In genomic region chr7:113279246-113279645, GRCm38 (mm10) we compare ENCODE assay signal across 31 mouse cellular contexts.
"Had no signal": no experiment of that assay in that cellular context is flagged by ENCODE, and none has a peak within 500 bp of the region (broad histone marks: within the 10 kb centered on the region; RNA-seq: fewer than 3 reads in every experiment).

No protein-coding gene starts in this region.

- H3K27ac ChIP-seq: limb, embryonic 10.5 days; limb, embryonic 12.5 days; limb, embryonic 13.5 days; limb, embryonic 15.5 days; liver, embryonic 12.5 days; liver, embryonic 13.5 days; liver, embryonic 14.5 days; liver, embryonic 15.5 days; lung, embryonic 15.5 days; macrophage; midbrain, embryonic 10.5 days; midbrain, embryonic 12.5 days; midbrain, embryonic 13.5 days; midbrain, embryonic 15.5 days had no signal

- H3K4me3 ChIP-seq: limb, embryonic 10.5 days; limb, embryonic 12.5 days; limb, embryonic 13.5 days; limb, embryonic 15.5 days; liver, embryonic 12.5 days; liver, embryonic 13.5 days; liver, embryonic 15.5 days; lung, embryonic 15.5 days; megakaryocyte, embryonic 14.5 days; midbrain, embryonic 10.5 days; midbrain, embryonic 12.5 days; midbrain, embryonic 13.5 days; midbrain, embryonic 15.5 days; myocyte had no signal

- ATAC-seq: liver, embryonic 12.5 days; liver, postnatal 0 days; lung, postnatal 0 days; midbrain, embryonic 13.5 days; midbrain, embryonic 15.5 days; midbrain, embryonic 16.5 days had no signal

- H3K27me3 ChIP-seq: limb, embryonic 12.5 days; limb, embryonic 13.5 days; limb, embryonic 15.5 days; liver, embryonic 12.5 days; liver, embryonic 13.5 days; liver, embryonic 15.5 days; lung, embryonic 15.5 days; midbrain, embryonic 12.5 days; midbrain, embryonic 13.5 days; midbrain, embryonic 15.5 days had no signal

- H3K9me3 ChIP-seq: limb, embryonic 10.5 days; limb, embryonic 12.5 days; limb, embryonic 13.5 days; limb, embryonic 15.5 days; liver, embryonic 12.5 days; liver, embryonic 13.5 days; liver, embryonic 15.5 days; lung, embryonic 15.5 days; megakaryocyte, embryonic 14.5 days; midbrain, embryonic 10.5 days; midbrain, embryonic 12.5 days; midbrain, embryonic 13.5 days; midbrain, embryonic 15.5 days had no signal

- H3K4me2 ChIP-seq: limb, embryonic 12.5 days; limb, embryonic 13.5 days; limb, embryonic 15.5 days; liver, embryonic 11.5 days; liver, embryonic 12.5 days; liver, embryonic 13.5 days; liver, embryonic 15.5 days; lung, embryonic 14.5 days; lung, embryonic 15.5 days; midbrain, embryonic 11.5 days; midbrain, embryonic 12.5 days; midbrain, embryonic 13.5 days; midbrain, embryonic 15.5 days had no signal

- H3K4me1 ChIP-seq: limb, embryonic 13.5 days; limb, embryonic 15.5 days; liver, embryonic 12.5 days; liver, embryonic 13.5 days; liver, embryonic 15.5 days; lung, embryonic 15.5 days; megakaryocyte, embryonic 14.5 days; midbrain, embryonic 10.5 days; midbrain, embryonic 12.5 days; midbrain, embryonic 13.5 days; midbrain, embryonic 15.5 days had no signal

- DNase-seq: left cerebral cortex, postnatal 4 days; liver; liver, embryonic 13.5 days; liver, postnatal 0 days; lung, adult 18-20 months; lung, adult 2 months; lung, embryonic 14.5 days; lung, postnatal 10 days; lung, postnatal 14 days; lung, postnatal 36 days; lung, postnatal 4 days; midbrain, embryonic 14.5 days had no signal

- H3K36me3 ChIP-seq: limb, embryonic 10.5 days; liver, embryonic 12.5 days; liver, embryonic 13.5 days; lung, embryonic 15.5 days; midbrain, embryonic 10.5 days; midbrain, embryonic 12.5 days had no signal

- H3K9ac ChIP-seq: limb, embryonic 12.5 days; limb, embryonic 13.5 days; limb, embryonic 15.5 days; liver, embryonic 12.5 days; liver, embryonic 13.5 days; liver, embryonic 14.5 days; liver, embryonic 15.5 days; liver, postnatal 0 days; lung, embryonic 14.5 days; lung, embryonic 15.5 days; midbrain, embryonic 12.5 days; midbrain, embryonic 13.5 days; midbrain, embryonic 15.5 days had no signal
